Mouse (Mus musculus) lung, embryonic 14.5 days (tissue): ENCODE measurements around the gene Macc1. TPM values are rescaled to one million over a fixed set of nuclear protein-coding genes. Genes with fewer than 3 reads are reported as not detected.

Source experiments
- ATAC-seq: fragments of 200-750 bp; cut with Nextera tagmentation; 2 replicates; pipeline ENCODE4 v1.8.0; 2017; ENCODE audit warnings: mild to moderate bottlenecking, moderate TSS enrichment, moderate library complexity; ENCODE audit not compliant: insufficient read depth
- DNase-seq: peaks from one replicate; pipeline ENCODE4 v3.0.0-alpha.2; 2015
- H3K27ac ChIP-seq: fragments of 300-500 bp; sonication (generic); 2 replicates; pipeline ENCODE4 v1.5.1; 2014; ENCODE audit warnings: low read depth, mild to moderate bottlenecking, moderate library complexity
- H3K27me3 ChIP-seq: fragments of 300-500 bp; sonication (generic); 2 replicates; pipeline ENCODE4 v1.6.1; 2014; ENCODE audit warnings: low read length, control low read depth; ENCODE audit not compliant: insufficient read depth
- H3K36me3 ChIP-seq: fragments of 300-500 bp; sonication (generic); 2 replicates; pipeline ENCODE4 v1.6.1; 2014; ENCODE audit warnings: control low read depth; ENCODE audit not compliant: insufficient read depth
- H3K4me1 ChIP-seq: fragments of 300-500 bp; sonication (generic); 2 replicates; pipeline ENCODE4 v1.6.1; 2014; ENCODE audit warnings: antibody characterized with exemption, control low read depth; ENCODE audit not compliant: insufficient read depth
- H3K4me2 ChIP-seq: fragments of 300-500 bp; sonication (generic); 2 replicates; pipeline ENCODE4 v1.6.1; 2014; ENCODE audit warnings: mild to moderate bottlenecking
- H3K4me3 ChIP-seq: fragments of 300-500 bp; sonication (generic); 2 replicates; pipeline ENCODE4 v1.5.1; 2014; ENCODE audit warnings: low read depth, low read length
- H3K9ac ChIP-seq: fragments of 300-500 bp; sonication (generic); 2 replicates; pipeline ENCODE4 v1.6.1; 2014
- H3K9me3 ChIP-seq: fragments of 300-500 bp; sonication (generic); 2 replicates; pipeline ENCODE4 v1.6.1; 2016; ENCODE audit warnings: low read depth, low read length, control low read depth
- CTCF ChIP-seq: IDR thresholded peaks from 2 replicates; pipeline ENCODE4 v1.5.1; 2016; ENCODE audit warnings: antibody characterized with exemption, low read depth
- WGBS: fragments of 180-500 bp; shearing (Covaris S2); extraction: QIAGEN DNeasy Blood & Tissue Kit; methylation state at CpG from one replicate; pipeline ENCODE4 v1.1.7; 2014; 5-methylcytosine and 5-hydroxymethylcytosine counted together
- polyA plus RNA-seq: library from polyadenylated mRNA; unstranded; fragments of >200 nt; fragmentation: Nextera tagmentation; extraction: Ambion mirVana; gene quantifications from 2 replicates; pipeline ENCODE4 v1.2.1, GENCODE M21; 2014

The Macc1 gene
- polyA plus RNA-seq, 1 experiment from 2014 or later = 0.71 TPM

DNA sequence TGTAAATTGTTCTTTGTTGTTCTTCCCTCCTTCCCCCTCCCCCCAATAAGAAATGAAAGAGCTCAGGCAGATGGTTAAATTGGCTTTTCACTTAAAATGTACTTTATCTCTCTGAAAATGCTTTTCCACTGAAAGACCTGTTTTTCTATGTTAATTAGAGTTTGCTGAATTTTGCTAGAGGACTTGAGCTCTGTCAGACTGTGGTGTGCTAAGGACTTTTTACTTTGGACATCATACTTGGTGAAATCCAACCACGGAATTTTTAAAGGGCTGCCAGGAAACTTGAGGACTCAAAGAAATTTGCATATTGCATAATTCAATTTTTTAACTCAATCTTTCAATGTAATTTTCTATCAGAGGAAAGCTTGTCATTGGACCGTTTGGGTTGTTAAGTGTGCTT, 126.7 kb downstream of the Macc1 start:
- Histone ChIP-seq H3K4me3 (no peak overlapping the region), H3K36me3 (no peaks in the 10 kb centered on the region), H3K27me3 (no peaks in the 10 kb centered on the region), H3K4me1 (no peaks in the 10 kb centered on the region), H3K9me3 (no peaks in the 10 kb centered on the region), H3K4me2 (no peak overlapping the region), H3K27ac (no peak overlapping the region), H3K9ac (no peak overlapping the region)
- TF ChIP-seq CTCF = no peak
- ATAC-seq = no peak
- 61% methylated on average over 2 of the region's 2 CpGs for WGBS
- no peak for DNase-seq

GRCm38 (mm10) chr12:119450116-119450515, 136.0 kb downstream of the Macc1 start:
- TF ChIP-seq CTCF = no peak
- no peak for DNase-seq
- Histone ChIP-seq H3K36me3 (no peaks in the 10 kb centered on the region), H3K4me2 (no peak overlapping the region), H3K4me3 (no peak overlapping the region), H3K27ac (no peak overlapping the region), H3K27me3 (no peaks in the 10 kb centered on the region), H3K9me3 (no peaks in the 10 kb centered on the region), H3K4me1 (no peaks in the 10 kb centered on the region), H3K9ac (no peak overlapping the region)
- ATAC-seq = no peak
- 79% methylated on average over 2 of the region's 2 CpGs for WGBS

DNA sequence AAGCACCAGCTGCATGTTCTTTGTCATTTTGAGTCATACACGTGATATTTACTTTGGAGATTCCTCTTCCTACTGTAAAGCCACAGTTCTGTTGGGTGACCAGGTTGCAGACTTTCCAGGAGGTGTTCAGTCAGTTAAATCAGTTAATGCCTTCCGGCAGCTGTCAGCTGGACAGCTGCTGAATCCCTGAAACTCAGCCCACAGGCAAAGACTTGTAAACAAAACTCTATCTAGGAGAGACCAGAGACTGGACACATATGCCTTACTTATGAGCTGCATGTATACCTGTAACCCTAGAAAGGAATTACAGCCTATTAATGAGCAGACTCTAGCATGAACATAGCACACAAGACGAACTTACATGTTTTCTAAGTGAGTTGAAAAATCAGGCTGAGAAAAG, 137.2 kb downstream of the Macc1 start:
- WGBS = 47% methylated on average over 3 of the region's 3 CpGs
- ATAC-seq = no peak
- peak; percentile 9 for DNase-seq

DNA sequence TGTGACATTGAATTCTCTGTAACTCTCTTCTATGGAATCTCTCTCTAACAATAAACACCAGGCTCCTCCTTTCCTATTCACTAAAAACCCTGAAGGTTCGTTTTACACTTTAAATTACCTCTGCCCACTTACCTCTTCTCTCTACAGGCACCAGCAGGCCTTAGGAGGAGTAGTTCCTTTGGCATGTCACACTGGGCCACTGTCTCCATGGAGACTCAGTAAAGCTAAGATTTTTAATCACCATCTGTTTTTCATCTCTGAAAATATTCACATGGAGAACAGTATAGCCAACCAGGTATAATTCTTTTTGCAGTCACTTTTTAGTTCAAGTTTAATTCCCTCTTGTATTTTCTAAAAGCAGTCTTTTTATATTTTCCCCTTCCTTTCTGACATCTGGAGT, 140.0 kb downstream of the Macc1 start:
- Histone ChIP-seq H3K27me3 (no peaks in the 10 kb centered on the region), H3K36me3 (no peaks in the 10 kb centered on the region), H3K27ac (no peak overlapping the region), H3K4me2 (no peak overlapping the region), H3K9me3 (no peaks in the 10 kb centered on the region), H3K4me3 (no peak overlapping the region), H3K9ac (no peak overlapping the region), H3K4me1 (no peaks in the 10 kb centered on the region)
- no peak for ATAC-seq
- no peak for DNase-seq
- TF ChIP-seq CTCF = no peak
- 35% methylated on average over 1 of the region's 1 CpGs for whole genome bisulfite sequencing

More for the DNA sequence above, 137.2 kb downstream of the Macc1 start:
- H3K9ac ChIP-seq = no peak overlapping the region
- TF ChIP-seq CTCF = no peak
- H3K9me3 ChIP-seq = no peaks in the 10 kb centered on the region
- no peak overlapping the region for H3K4me3 ChIP-seq
- H3K4me2 ChIP-seq = no peak overlapping the region
- H3K36me3 ChIP-seq = no peaks in the 10 kb centered on the region
- H3K27ac ChIP-seq = no peak overlapping the region
- H3K4me1 ChIP-seq = no peaks in the 10 kb centered on the region
- H3K27me3 ChIP-seq = no peaks in the 10 kb centered on the region

DNA sequence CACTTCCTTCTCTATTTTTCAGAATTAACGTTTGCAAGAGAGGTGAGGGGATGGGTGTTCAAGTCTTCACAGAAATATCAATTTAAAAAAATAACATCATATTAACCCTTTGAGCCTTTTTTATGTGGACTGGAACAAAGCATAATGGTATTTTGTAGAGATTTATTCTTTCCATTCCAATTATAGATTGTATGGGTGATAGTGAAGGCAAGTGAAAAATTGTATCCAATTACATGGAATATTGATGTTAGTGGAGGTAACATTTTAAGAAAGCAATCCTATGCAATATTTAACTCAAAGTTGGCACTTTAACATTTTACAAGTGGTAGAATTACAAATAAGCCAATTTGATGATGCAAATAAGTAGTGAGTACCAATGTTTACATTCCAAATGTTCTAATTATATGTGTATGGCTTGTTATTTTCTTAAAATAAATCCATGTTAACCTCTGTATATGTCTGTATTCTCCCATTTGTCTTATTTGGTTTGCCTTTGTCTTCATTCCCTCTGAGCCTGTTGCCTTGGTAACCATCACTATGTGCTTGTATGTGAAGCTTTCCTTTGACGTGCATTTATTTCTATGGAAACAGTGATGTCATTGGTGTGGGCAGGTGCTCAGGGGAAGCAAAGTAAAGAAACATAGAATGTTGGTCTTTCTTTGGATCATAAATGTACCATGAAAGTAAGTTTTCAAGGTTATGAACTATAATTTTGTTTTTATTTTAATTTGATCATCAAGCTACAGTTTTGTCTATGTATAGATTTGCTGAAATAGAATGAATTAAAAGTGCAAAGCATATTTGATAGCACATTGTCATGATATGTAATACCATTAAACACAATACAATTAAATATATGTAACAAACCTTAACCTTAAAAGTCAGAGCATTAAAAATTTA, 150.2 kb downstream of the Macc1 start:
- DNase-seq (no peak), ATAC-seq (no peak)
- Histone ChIP-seq H3K9ac (no peak overlapping the region), H3K4me3 (no peak overlapping the region), H3K36me3 (no peaks in the 10 kb centered on the region), H3K4me1 (no peaks in the 10 kb centered on the region), H3K27ac (no peak overlapping the region), H3K4me2 (no peak overlapping the region), H3K9me3 (no peaks in the 10 kb centered on the region), H3K27me3 (no peaks in the 10 kb centered on the region)
- no peak for TF ChIP-seq CTCF
- WGBS = 48% methylated on average over 2 of the region's 2 CpGs

- TF ChIP-seq CTCF = no peak
- Histone ChIP-seq H3K4me3 (no peak overlapping the region), H3K4me1 (no peaks in the 10 kb centered on the region), H3K36me3 (no peaks in the 10 kb centered on the region), H3K9me3 (no peaks in the 10 kb centered on the region), H3K27ac (no peak overlapping the region), H3K4me2 (no peak overlapping the region), H3K27me3 (no peaks in the 10 kb centered on the region), H3K9ac (no peak overlapping the region)
- DNase-seq (no peak), ATAC-seq (no peak)
- 60% methylated on average over 1 of the region's 1 CpGs for WGBS
Observed at GRCm38 (mm10) chr12:119464940-119465245, 150.8 kb downstream of the Macc1 start.

DNA sequence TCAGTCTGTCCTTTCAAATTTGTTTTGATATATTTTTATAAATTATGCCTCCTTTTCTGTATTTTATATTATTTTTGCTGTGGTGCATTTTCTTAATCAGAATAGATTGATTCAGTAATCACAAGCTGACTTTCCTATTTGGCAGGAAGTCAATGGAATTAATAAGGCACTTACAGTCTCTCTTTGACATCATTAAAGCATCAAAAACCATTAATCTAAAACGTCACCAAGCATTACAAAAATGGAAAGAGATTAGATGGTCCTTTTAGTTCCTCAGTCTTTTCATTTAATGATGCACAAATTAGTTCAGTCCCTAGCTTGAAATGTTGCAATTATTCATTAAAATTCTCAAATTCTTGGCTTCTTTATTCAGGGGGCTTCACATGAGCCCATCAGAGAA, 153.6 kb downstream of the Macc1 start:
- Histone ChIP-seq H3K4me3 (no peak overlapping the region), H3K4me1 (no peaks in the 10 kb centered on the region), H3K36me3 (no peaks in the 10 kb centered on the region), H3K9me3 (no peaks in the 10 kb centered on the region), H3K4me2 (no peak overlapping the region), H3K27me3 (no peaks in the 10 kb centered on the region), H3K27ac (no peak overlapping the region), H3K9ac (no peak overlapping the region)
- no peak for TF ChIP-seq CTCF
- DNase-seq = no peak
- WGBS = 57% methylated on average over 1 of the region's 1 CpGs
- ATAC-seq = no peak
